Mouse (Mus musculus): ENCODE results near the gene Setd7. TPM values are rescaled to one million over a fixed set of nuclear protein-coding genes. Genes with fewer than 3 reads are reported as not detected.

Setd7 gene
- total and polyA plus RNA-seq, 3 experiments: 8.7 to 67.1 (median 26.0) TPM

- peak overlapping the region; percentile 97 for H3K4me3 ChIP-seq (ENCODE audit: low read depth, low read length)
- ATAC-seq (ENCODE audit: extremely low read depth, insufficient number of reproducible peaks, low FRiP score, poor library complexity, severe bottlenecking) (peak; percentile 28), DNase-seq (ENCODE audit: low spot score) (peak; percentile 64)
- H3K4me1 ChIP-seq (ENCODE audit: insufficient read depth, low read depth, low read length): peaks cover 41% of the 10 kb centered on the region
- H3K9me3 ChIP-seq (replicated peaks): no peaks in the 10 kb centered on the region
- TF ChIP-seq POLR2AphosphoS5 (IDR thresholded peaks at IDR 0.05; ENCODE audit: insufficient replicate concordance, low read depth, low read length): no peak
- TF ChIP-seq GATA1 (IDR thresholded peaks at IDR 0.05; ENCODE audit: borderline replicate concordance, low read length): no peak
- no peak for TF ChIP-seq GATA2 (IDR thresholded peaks at IDR 0.05; ENCODE audit: borderline replicate concordance, low read depth, low read length)
- no peak for TF ChIP-seq TAL1 (conservative IDR thresholded peaks at IDR 0.05; ENCODE audit: low read depth, low read length)
- TF ChIP-seq CTCF (IDR thresholded peaks at IDR 0.05; ENCODE audit: low read depth, low read length): no peak
- peaks cover 17% of the 10 kb centered on the region for H3K36me3 ChIP-seq (replicated peaks)
- no peaks in the 10 kb centered on the region for H3K27me3 ChIP-seq (ENCODE audit: insufficient read depth, low read length)
Observed at GRCm38 (mm10) chr3:51561109-51561992, 672 bp upstream of the Setd7 start.

- H3K27me3 ChIP-seq (ENCODE audit: insufficient read depth, low read length): no peaks in the 10 kb centered on the region
- TF ChIP-seq TAL1 (conservative IDR thresholded peaks at IDR 0.05; ENCODE audit: low read depth, low read length): no peak
- TF ChIP-seq GATA1 (IDR thresholded peaks at IDR 0.05; ENCODE audit: borderline replicate concordance, low read length): no peak
- TF ChIP-seq GATA2 (IDR thresholded peaks at IDR 0.05; ENCODE audit: borderline replicate concordance, low read depth, low read length): no peak
- TF ChIP-seq CTCF (IDR thresholded peaks at IDR 0.05; ENCODE audit: low read depth, low read length): no peak
- TF ChIP-seq POLR2AphosphoS5 (IDR thresholded peaks at IDR 0.05; ENCODE audit: insufficient replicate concordance, low read depth, low read length): no peak
- no peaks in the 10 kb centered on the region for H3K9me3 ChIP-seq (replicated peaks)
- ATAC-seq (ENCODE audit: extremely low read depth, insufficient number of reproducible peaks, low FRiP score, poor library complexity, severe bottlenecking) (peak; percentile 52), DNase-seq (ENCODE audit: low spot score) (peak; percentile 83)
- peaks cover 54% of the 10 kb centered on the region for H3K4me1 ChIP-seq (ENCODE audit: insufficient read depth, low read depth, low read length)
- peak overlapping the region; percentile 97 for H3K4me3 ChIP-seq (ENCODE audit: low read depth, low read length)
- peaks cover 27% of the 10 kb centered on the region for H3K36me3 ChIP-seq (replicated peaks)
Observed at GRCm38 (mm10) chr3:51559594-51560450, 857 bp downstream of the Setd7 start.

GRCm38 (mm10) chr3:51555583-51555982 lies 5.1 kb downstream of the Setd7 start:
- ATAC-seq (ENCODE audit: extremely low read depth, insufficient number of reproducible peaks, low FRiP score, poor library complexity, severe bottlenecking) (no peak), DNase-seq (ENCODE audit: low spot score) (no peak)
- H3K27me3 ChIP-seq (ENCODE audit: insufficient read depth, low read length): no peaks in the 10 kb centered on the region

GRCm38 (mm10) chr3:51554836-51555235 lies 5.8 kb downstream of the Setd7 start:
- no peak for TF ChIP-seq GATA2 (IDR thresholded peaks at IDR 0.05; ENCODE audit: borderline replicate concordance, low read depth, low read length)
- DNase-seq (ENCODE audit: low spot score): no peak
- Histone ChIP-seq H3K9me3 (replicated peaks) (no peaks in the 10 kb centered on the region), H3K36me3 (replicated peaks) (peaks cover 58% of the 10 kb centered on the region), H3K27me3 (ENCODE audit: insufficient read depth, low read length) (no peaks in the 10 kb centered on the region), H3K4me3 (ENCODE audit: low read depth, low read length) (peak overlapping the region; percentile 51; the same call in 1 of the 2 replicates), H3K4me1 (ENCODE audit: insufficient read depth, low read depth, low read length) (peaks cover 73% of the 10 kb centered on the region)
- no peak for ATAC-seq (ENCODE audit: extremely low read depth, insufficient number of reproducible peaks, low FRiP score, poor library complexity, severe bottlenecking)

More at GRCm38 (mm10) chr3:51555583-51555982, 5.1 kb downstream of the Setd7 start:
- H3K9me3 ChIP-seq (replicated peaks): no peaks in the 10 kb centered on the region
- H3K36me3 ChIP-seq (replicated peaks): peaks cover 50% of the 10 kb centered on the region
- peaks cover 70% of the 10 kb centered on the region for H3K4me1 ChIP-seq (ENCODE audit: insufficient read depth, low read depth, low read length)
- peak overlapping the region; percentile 51; the same call in 1 of the 2 replicates for H3K4me3 ChIP-seq (ENCODE audit: low read depth, low read length)
- TF ChIP-seq GATA1 (IDR thresholded peaks at IDR 0.05; ENCODE audit: borderline replicate concordance, low read length) (no peak), CTCF (IDR thresholded peaks at IDR 0.05; ENCODE audit: low read depth, low read length) (no peak), TAL1 (conservative IDR thresholded peaks at IDR 0.05; ENCODE audit: low read depth, low read length) (no peak), GATA2 (IDR thresholded peaks at IDR 0.05; ENCODE audit: borderline replicate concordance, low read depth, low read length) (no peak), POLR2AphosphoS5 (IDR thresholded peaks at IDR 0.05; ENCODE audit: insufficient replicate concordance, low read depth, low read length) (no peak)

- Histone ChIP-seq H3K36me3 (replicated peaks) (peaks cover 65% of the 10 kb centered on the region), H3K27me3 (ENCODE audit: insufficient read depth, low read length) (no peaks in the 10 kb centered on the region), H3K4me1 (ENCODE audit: insufficient read depth, low read depth, low read length) (peaks cover 76% of the 10 kb centered on the region), H3K9me3 (replicated peaks) (no peaks in the 10 kb centered on the region), H3K4me3 (ENCODE audit: low read depth, low read length) (peak overlapping the region; percentile 58; the same call in 1 of the 2 replicates)
- DNase-seq (ENCODE audit: low spot score) (peak; percentile 70), ATAC-seq (ENCODE audit: extremely low read depth, insufficient number of reproducible peaks, low FRiP score, poor library complexity, severe bottlenecking) (peak; percentile 89)
- TF ChIP-seq POLR2AphosphoS5 (IDR thresholded peaks at IDR 0.05; ENCODE audit: insufficient replicate concordance, low read depth, low read length) (no peak), TAL1 (conservative IDR thresholded peaks at IDR 0.05; ENCODE audit: low read depth, low read length) (peak; percentile 77)
Observed at GRCm38 (mm10) chr3:51554067-51554466, 6.6 kb downstream of the Setd7 start.

GRCm38 (mm10) chr3:51553497-51553875 lies 7.2 kb downstream of the Setd7 start:
- no peak for ATAC-seq (ENCODE audit: extremely low read depth, insufficient number of reproducible peaks, low FRiP score, poor library complexity, severe bottlenecking)
- TF ChIP-seq TAL1 (conservative IDR thresholded peaks at IDR 0.05; ENCODE audit: low read depth, low read length): no peak
- Histone ChIP-seq H3K36me3 (replicated peaks) (peaks cover 71% of the 10 kb centered on the region), H3K4me1 (ENCODE audit: insufficient read depth, low read depth, low read length) (peaks cover 75% of the 10 kb centered on the region), H3K4me3 (ENCODE audit: low read depth, low read length) (peak overlapping the region; percentile 59; the same call in 1 of the 2 replicates), H3K27me3 (ENCODE audit: insufficient read depth, low read length) (no peaks in the 10 kb centered on the region), H3K9me3 (replicated peaks) (no peaks in the 10 kb centered on the region)
- no peak for DNase-seq (ENCODE audit: low spot score)

Measured in G1E (cell line).